Mouse (Mus musculus) MEL (cell line): ENCODE results near the gene Prex1.

Source experiments
- BHLHE40 ChIP-seq: IDR thresholded peaks from 2 replicates; pipeline ENCODE4 v1.6.1; 2012; ENCODE audit warnings: low read depth, mild to moderate bottlenecking, inconsistent platforms, low read length, improper control_type of control experiment, borderline replicate concordance
- CTCF ChIP-seq, 3 experiments: IDR thresholded peaks in 2 of 3; conservative IDR thresholded peaks in 1 of 3; 2 replicates each; pipeline ENCODE4 v1.5.1; 2011 to 2012; ENCODE audit warnings: low read length in 3 of 3, low read depth in 2 of 3, mild to moderate bottlenecking in 2 of 3, improper control_type of control experiment in 1 of 3, inconsistent platforms in 1 of 3, mixed read lengths in 1 of 3, moderate library complexity in 1 of 3; ENCODE audit not compliant: control insufficient read depth in 1 of 3, insufficient read depth in 1 of 3, poor library complexity in 1 of 3, severe bottlenecking in 1 of 3
- GATA1 ChIP-seq: IDR thresholded peaks from 2 replicates; pipeline ENCODE4 v1.6.1; 2011; ENCODE audit warnings: low read depth, low read length, improper control_type of control experiment
- MAFK ChIP-seq: IDR thresholded peaks from 2 replicates; pipeline ENCODE4 v1.6.1; 2011; ENCODE audit warnings: low read depth, mild to moderate bottlenecking, low read length, improper control_type of control experiment, borderline replicate concordance
- MAX ChIP-seq: IDR thresholded peaks from 2 replicates; pipeline ENCODE4 v1.6.1; 2011; ENCODE audit warnings: low read length, improper control_type of control experiment
- MAZ ChIP-seq: IDR thresholded peaks from 2 replicates; pipeline ENCODE4 v1.6.1; 2012; ENCODE audit warnings: low read depth, mild to moderate bottlenecking, inconsistent platforms, low read length, improper control_type of control experiment
- MXI1 ChIP-seq: IDR thresholded peaks from 2 replicates; pipeline ENCODE4 v1.6.1; 2011; ENCODE audit warnings: mild to moderate bottlenecking, low read depth, low read length, improper control_type of control experiment
- MYC ChIP-seq: IDR thresholded peaks from 2 replicates; pipeline ENCODE4 v1.6.1; 2011; ENCODE audit warnings: low read depth, mild to moderate bottlenecking, low read length, improper control_type of control experiment, moderate library complexity
- POLR2A ChIP-seq, 2 experiments: IDR thresholded peaks; 2 replicates each; pipeline ENCODE4 v1.6.1; 2011 to 2012; ENCODE audit warnings: low read length in 2 of 2, mild to moderate bottlenecking in 2 of 2, control low read depth in 1 of 2, improper control_type of control experiment in 1 of 2, low read depth in 1 of 2, moderate library complexity in 1 of 2; ENCODE audit not compliant: control insufficient read depth in 1 of 2, insufficient read depth in 1 of 2, poor library complexity in 1 of 2
- RCOR1 ChIP-seq: IDR thresholded peaks from 2 replicates; pipeline ENCODE4 v1.6.1; 2012; ENCODE audit warnings: low read depth, mild to moderate bottlenecking, inconsistent platforms, low read length, improper control_type of control experiment
- TCF12 ChIP-seq: IDR thresholded peaks from 2 replicates; pipeline ENCODE4 v1.6.1; 2014; ENCODE audit warnings: low read depth, mild to moderate bottlenecking, inconsistent platforms, low read length, improper control_type of control experiment, moderate library complexity
- USF1 ChIP-seq: IDR thresholded peaks from 2 replicates; pipeline ENCODE4 v1.6.1; 2014; ENCODE audit warnings: low read depth, mild to moderate bottlenecking, inconsistent platforms, low read length, improper control_type of control experiment, moderate library complexity
- USF2 ChIP-seq, 2 experiments: IDR thresholded peaks; 2 replicates each; pipeline ENCODE4 v1.6.1; 2011 to 2012; ENCODE audit warnings: improper control_type of control experiment in 2 of 2, low read length in 2 of 2, borderline replicate concordance in 1 of 2, inconsistent platforms in 1 of 2, low read depth in 1 of 2, mild to moderate bottlenecking in 1 of 2; ENCODE audit not compliant: insufficient read depth in 1 of 2

GRCm38 (mm10) chr2:166652672-166653071, 61.0 kb downstream of the Prex1 start:
- TF ChIP-seq RCOR1 (no peak), POLR2A (IDR thresholded peaks at IDR 0.05; ENCODE audit: control insufficient read depth in 1 of 2, insufficient read depth in 1 of 2, low read depth in 1 of 2, low read length in 2 of 2, poor library complexity in 1 of 2) (no peak), CTCF (IDR thresholded peaks at IDR 0.05 in 2 of 3, conservative IDR thresholded peaks at IDR 0.05 in 1 of 3; ENCODE audit: control insufficient read depth in 1 of 3, insufficient read depth in 1 of 3, low read depth in 2 of 3, low read length in 3 of 3, poor library complexity in 1 of 3, severe bottlenecking in 1 of 3) (no peak), MAX (no peak), BHLHE40 (no peak), GATA1 (no peak), USF1 (no peak), USF2 (IDR thresholded peaks at IDR 0.05; ENCODE audit: borderline replicate concordance in 1 of 2, insufficient read depth in 1 of 2, low read depth in 1 of 2, low read length in 2 of 2) (no peak), TCF12 (no peak), MXI1 (no peak), MAZ (no peak), MAFK (no peak), MYC (no peak)
